Mouse (Mus musculus) spleen, postnatal 36 days (tissue): ENCODE results near the gene Col1a2.
A peak's percentile ranks its signal among the peaks of the same experiment; 100 is the strongest.

ENCODE experiments used
- DNase-seq, 2 experiments: peaks; one replicate each; pipeline ENCODE4 v3.0.0; 2022; ENCODE audit warnings: low spot score in 2 of 2, mixed read lengths in 1 of 2

Col1a2 gene

DNA sequence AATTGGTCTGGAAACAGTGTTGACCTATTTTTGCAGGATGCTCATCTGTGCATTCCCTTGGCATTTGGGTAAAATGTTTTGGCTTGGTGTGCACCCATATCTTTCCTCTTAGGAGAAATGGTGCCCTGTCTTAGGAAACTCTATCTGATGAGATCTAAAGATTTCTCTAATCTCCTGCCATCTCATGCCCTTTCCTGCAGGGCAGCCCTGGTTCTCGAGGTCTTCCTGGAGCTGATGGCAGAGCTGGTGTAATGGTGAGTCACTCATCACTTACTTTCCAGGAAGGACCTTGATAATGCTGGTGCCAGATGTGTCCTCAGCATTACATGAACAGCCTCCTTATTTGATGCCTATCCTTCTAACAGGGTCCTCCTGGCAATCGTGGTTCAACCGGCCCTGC lies 16.4 kb downstream of the Col1a2 start:
- no peak for DNase-seq

DNA sequence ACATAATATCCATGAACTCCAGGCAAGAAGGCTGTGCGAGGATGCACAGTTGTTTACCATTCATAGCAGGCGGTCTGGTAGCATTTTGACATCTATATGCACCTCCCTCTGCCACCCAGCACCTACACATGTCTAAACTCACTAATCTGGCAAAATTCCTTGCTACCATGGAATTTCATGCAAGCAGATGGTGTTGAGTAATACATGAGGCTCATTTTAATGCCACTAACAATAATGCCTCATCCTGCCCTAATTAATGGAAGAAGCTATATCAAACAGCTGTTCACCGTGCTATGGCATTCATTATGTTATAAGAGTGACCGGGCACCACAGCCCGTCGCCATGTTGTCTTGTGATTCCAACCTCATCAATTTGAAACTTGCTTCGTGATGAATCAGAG lies 23.8 kb downstream of the Col1a2 start:
- DNase-seq: no peak

DNA sequence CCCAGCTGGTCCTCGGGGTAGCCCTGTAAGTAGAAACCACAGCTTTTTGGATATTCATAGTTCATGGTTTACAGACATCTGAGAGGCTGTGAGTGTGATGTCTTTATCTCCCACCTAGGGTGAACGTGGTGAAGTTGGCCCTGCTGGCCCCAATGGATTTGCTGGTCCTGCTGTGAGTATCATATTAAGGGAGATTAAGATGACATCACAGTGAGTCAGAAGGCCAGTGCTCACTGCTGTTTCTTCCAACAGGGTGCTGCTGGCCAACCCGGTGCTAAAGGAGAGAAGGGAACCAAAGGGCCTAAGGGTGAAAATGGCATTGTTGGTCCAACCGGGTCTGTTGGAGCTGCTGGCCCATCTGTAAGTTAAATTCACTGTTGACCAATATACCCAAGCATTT lies 26.4 kb downstream of the Col1a2 start:
- DNase-seq: no peak

DNA sequence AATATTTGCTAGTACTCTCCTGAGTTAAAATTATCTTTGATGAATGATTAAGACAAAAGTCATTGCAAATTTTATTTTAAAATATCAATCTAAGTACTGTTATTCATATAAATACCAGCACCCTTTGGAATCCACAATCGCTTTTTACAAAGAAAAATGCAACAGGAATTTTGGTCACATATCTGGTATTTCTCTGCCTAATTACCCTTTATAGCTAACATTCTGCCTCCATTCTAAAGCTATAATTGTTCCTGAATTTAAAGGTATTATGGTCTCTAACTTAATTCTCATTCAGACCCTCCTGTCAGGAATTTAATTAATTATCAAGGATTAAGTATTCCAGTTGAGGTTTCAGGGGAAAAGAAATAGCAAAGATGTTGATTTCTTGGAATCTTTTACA lies 28.3 kb downstream of the Col1a2 start:
- no peak for DNase-seq

DNA sequence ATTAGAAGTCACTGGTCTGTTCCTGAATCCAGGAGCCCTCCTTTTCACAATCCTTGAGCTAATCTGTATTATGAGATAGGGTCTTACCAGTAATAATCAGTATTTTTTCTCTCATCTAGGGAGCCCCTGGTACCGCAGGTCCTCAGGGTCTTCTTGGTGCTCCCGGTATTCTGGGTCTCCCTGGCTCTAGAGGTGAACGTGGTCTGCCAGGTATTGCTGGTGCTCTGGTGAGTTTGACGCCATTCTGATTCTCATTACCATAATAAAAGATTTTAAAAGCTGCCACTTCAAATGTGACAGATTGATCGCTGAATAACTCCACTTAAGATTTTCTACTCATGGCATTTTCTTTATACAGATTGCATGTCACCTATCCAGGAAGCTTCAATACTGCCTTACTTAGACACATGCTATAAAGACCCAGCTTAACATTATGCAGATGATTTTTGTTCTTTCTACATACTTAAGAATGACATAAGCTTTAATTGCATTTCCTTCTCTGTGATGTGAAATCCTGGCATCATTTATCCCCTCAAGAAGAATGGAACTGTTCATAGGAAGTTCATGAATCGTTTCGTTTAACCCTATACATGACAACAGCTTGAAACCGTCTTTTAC lies 30.0 kb downstream of the Col1a2 start:
- DNase-seq: no peak

DNA sequence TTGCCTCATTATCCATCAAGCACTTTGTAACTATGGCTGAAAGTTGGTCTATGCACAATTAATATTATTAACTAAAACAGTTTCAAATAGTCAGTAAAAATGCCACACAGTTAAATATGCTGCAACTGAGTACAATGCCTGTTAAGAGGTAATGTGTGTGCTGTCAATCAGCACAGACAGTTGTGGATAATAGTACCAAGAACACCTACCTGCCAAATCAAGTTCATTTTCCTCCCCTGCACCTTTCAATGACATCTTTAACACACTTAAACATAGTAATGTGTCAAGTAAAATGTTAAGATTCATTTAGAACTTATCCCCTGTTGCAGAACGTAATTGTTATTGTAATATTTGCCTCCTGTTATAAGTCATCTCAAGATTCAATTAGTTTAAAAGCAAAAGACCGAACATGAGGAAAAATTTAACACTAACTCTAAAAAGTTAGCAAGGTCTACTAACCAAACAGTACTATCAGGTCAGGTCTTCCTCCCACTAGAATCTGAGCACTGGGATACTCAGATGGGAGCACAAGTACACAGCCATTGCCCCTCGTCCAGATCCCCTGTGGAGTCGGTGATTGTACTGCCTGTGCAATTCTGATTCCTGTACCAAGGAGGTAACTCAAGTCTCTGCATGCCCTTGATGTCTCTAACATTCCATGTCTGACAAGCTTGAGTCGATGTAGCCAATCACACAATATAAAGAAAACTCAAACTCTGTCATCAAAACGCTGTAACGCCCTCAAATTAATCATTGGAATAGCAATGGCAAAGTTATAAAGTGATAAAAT lies 37.5 kb downstream of the Col1a2 start:
- DNase-seq: no peak

DNA sequence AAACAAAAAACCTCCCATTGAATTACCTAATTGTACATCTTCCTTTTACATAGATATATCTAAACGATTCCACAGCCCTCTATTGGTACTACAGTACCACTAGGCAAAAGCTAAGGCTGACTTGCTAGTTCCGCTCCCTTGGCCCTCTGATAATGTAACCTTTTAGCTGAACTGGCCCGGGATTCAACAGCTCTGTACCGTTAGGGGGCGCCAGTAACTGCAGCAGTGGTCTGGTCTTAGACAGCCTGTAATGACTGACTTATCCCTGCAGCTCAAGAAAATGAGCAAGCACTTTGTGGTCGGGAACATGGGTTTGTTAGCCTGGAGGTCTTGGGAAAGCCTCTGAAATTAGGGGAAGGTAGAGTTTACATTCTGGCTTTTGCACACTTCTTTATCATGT lies 39.9 kb downstream of the Col1a2 start:
- DNase-seq: peak; percentile 6 to 10

DNA sequence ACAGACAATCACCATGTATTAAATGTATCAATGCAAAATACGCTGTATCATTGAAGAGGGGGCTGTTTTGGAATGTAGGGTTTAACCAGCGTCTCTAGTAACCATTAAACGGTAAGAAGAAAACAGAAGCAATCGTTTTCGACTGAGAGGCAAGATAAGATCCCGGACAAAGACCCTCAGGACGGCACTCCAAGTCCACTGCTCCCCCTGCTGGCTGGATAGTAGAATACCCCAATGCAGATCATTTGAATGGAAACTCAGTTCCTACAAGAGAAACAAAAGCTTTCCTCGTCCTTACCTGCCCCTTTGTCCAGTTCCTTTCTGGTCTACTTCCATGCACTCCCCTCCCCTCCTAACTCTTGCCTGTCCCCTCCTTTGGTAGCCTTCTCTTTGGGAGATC lies 41.1 kb downstream of the Col1a2 start:
- DNase-seq: peak; percentile 15 to 30

DNA sequence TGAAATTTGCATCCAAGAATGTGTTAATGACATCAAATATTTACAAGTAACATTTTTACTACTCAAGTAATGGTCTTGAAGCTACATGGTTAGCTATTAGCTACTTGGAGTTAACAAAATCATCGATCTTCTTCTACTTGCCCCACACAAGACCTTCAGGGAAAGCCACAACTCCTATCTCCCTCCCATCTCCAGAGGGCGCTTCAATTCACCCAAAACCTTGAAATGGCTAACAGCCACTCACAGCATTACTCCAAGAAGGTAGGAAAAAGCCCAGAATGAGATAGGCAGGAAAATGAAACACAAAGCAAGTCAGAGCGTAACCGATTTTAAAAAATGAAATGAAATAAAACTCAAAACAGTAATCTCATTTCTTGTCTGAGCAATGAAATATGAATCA lies 44.3 kb downstream of the Col1a2 start:
- no peak for DNase-seq

DNA sequence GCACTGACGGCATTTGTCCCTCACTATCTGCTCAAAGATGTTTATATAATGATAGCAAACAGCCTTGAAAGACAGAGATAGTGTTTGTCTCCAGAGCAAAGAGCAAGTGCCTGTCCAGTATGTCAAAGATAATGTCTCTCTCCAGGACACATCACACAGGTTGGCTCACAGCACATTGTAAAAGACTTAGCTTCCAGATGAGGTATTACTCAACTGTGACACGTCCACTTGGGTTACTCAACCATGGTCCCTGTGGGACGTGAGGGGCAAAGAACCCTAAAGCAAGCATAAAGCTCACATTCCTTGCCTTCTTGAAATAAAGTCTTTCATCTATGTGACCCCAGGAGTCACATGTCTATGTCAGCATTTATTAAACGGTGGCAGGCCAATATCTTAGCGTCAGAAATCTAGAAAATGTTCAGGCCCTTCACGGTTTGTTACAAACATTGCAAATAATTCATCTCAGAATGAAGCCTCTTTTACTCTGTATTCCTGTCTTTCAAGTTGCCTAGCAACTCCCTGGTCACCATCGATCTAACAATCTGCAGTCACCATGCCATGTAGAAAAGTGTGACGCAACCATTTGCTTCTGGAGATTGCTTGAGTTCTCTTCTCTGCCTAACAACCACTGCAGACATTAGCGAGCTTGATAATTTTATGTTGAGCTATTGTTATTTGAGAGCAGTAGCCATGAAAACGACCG lies 45.4 kb downstream of the Col1a2 start:
- no peak for DNase-seq

DNA sequence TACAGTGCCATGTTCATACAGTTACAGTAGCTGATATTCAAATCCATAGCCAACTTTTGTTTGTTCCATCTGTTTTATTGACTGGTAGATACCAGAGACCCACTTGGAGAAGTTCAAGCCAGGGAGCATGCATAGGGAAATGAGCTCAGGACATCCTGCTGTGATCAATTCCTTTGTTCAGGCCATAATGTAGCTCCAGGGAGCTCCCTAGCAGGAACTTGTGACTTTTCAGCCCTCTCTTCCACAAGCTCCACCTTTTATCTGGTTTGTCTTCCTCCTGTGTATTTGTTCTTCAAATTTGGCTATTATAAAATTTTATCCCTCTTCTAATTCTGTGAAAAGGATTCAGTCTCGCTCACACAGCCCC lies 45.9 kb downstream of the Col1a2 start:
- no peak for DNase-seq

DNA sequence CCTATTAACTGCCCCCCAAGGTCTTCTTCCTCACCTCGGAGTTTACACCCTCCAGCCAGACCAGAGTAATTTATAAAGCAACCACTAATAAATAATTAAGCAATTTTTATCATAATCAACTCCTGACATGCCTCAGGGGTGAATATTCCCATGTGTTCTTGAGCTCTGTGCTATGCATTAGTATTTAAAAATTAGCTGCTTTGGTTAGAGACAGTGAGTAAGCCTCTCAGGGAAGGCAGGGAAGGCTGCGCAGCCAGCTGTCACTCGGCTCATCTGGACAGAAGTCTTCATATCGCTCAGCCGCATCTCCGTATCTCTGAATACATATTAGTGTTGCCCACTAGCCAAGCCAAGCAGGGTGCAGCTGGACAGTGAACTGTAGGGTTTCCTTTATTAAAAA lies 50.8 kb downstream of the Col1a2 start:
- no peak for DNase-seq

DNA sequence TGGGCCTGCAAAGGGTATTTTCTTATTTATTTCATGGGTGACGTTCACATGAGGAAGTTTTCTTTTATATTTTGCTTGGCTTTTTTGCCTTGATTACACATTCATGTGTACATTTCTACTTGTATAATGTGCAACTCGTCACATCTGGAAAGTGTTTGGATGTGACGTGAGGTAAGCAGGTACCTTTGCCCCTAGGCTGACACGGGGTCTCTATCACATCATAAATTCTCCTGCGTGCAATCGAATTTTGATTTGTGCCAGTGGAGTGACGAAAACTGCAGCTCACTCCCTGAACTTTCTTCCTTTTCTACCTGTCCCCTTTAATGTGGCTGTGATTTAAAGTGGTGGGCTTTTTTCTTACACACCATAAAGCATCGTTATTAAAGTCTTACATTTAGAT lies 52.5 kb downstream of the Col1a2 start:
- DNase-seq: no peak

DNA sequence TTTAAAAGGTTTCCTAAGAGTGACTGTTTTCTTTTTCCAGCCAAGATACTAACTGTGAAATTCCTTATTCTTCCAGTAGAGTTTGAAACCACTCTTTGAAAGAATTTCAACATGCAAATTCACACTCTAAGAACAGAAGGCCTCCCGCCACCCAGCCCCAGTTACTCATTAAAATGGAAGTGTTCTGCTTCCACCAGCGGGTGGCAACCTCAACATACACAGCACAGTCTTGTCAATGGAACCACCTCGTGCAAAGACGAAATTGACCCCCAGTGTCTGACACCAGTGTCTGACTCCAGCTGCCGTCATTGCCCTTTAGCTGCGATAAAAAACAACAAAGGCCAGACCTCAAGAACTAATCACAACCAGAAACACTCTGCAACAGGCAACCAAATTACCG lies 53.1 kb downstream of the Col1a2 start:
- no peak for DNase-seq

DNA sequence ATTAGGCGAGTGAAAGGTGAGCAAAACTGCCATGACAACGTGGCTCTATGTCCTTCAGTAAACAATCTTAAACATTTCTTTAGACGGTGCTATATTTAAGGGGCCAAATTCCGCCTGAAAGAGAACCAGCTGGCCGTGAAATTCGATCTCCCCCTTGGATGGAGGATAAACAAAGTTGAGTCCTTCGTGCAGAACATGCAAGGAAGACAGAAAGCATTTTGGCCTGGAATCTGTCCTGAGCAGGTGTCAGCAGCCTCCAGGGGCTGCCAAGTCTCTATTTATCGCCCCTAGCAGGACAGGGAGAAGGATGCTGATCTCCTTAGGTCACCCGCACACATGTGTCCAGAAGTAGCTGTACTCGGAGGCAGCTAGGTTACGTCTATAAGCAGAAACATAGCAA lies 56.5 kb downstream of the Col1a2 start:
- no peak for DNase-seq

DNA sequence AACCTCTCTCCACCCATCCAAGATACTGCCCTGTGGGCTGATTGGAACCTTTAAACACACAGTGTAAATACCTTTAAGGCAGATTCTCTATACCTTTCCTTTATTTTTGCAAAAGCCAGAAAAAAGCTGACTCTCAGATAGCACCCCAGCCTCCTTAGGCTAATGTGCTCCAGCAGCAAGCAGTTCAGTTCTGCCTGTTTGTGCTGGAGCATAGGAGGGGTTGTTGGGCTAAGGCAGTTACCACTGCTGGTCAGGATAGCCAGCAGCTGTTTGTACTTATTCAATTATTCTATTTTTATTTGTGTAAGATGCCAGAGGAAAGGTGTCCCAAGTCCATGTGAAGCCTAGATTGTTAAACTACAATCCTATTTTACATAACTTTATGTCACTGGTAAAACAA lies 57.0 kb downstream of the Col1a2 start:
- DNase-seq: no peak

DNA sequence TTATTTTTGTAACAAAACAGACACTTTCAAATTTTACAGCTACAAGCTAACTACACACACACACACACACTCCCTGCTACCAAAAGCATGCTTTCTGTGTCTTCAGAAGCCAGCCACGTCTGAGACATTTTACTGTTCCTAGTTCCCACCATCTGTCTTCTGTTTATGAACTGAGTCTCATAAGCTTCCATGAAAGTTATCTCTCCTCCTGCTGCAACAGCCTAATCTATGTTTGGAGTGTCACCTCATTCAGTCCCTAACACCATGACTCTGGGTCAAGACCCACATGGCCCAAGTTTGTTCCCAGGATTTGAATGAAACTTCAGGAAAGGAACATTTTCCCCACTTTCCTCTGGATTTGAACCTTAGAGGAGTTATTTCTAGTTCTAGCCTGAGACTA lies 57.8 kb downstream of the Col1a2 start:
- no peak for DNase-seq

DNA sequence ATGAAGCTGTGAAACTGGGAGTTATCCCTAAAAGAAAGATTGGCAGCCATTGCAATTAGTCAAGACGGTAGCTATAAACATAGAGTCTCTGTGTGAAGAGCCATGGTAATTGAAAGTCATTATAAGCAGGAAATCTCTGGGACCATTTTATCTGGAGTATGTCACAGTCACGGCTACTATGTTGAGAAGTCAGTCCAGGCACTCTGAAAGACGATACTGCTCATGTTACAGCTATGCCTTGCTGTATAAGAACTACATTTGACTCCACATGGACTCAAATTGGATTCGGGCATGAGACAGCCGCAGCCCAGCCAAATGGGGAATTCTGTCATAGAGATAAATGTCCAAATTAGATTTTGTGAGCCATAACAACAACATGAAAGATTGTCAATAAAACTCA lies 58.9 kb downstream of the Col1a2 start:
- DNase-seq: no peak

DNA sequence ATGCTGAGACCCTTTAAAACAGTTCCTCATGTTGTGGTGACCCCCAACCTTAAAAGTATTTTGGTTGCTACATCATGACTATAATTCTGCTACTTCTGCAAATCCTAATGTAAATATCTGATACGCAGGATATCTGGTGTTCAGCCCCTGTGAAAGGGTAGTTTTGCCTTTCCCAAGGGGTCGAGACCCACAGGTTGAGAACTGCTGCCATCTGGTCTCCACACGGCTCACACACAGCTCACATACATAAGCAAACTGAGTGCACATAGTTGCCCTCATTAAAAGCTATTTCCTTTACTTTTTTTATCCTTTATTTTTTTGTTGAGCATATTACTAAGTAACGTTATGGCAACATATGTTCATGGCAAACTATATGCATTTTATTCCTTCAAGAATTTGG lies 65.8 kb downstream of the Col1a2 start:
- no peak for DNase-seq

DNA sequence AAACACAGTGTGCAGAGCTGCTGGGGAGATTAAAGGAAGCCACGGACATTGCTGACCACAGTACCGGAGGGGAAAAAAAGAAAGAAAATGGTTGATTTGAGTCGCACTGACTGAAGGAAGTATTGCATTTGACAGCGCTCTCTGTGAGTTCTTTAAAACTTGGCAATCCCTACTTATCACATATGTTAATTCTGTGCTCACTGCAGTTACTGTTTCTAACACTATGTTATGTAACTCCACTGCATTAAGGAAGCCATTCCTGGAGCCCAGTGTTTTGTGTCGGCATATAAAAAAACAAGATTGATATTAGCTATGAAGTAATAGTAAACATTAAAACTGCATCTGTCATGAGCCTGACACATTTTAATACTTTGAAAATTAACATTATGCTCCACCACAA lies 73.1 kb downstream of the Col1a2 start:
- DNase-seq: no peak

DNA sequence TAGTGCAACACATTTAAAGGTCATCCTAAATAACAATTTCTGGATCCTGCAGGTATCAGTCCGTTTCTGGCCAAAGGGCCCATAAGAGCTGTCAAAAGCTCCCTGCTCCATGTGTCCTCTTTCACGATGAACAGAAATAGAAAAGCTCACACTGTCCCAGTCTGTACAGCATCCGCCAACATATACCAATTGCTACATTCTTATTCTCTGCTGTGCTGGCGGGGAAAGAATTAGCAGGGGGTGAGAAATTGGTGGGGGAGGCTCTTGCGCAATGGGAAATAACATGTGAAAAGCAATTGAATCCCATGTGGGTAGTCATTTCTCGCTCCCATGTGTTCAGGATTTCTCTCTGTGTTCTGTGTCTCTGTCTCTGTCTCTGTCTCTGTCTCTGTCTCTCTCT lies 73.7 kb downstream of the Col1a2 start:
- no peak for DNase-seq

DNA sequence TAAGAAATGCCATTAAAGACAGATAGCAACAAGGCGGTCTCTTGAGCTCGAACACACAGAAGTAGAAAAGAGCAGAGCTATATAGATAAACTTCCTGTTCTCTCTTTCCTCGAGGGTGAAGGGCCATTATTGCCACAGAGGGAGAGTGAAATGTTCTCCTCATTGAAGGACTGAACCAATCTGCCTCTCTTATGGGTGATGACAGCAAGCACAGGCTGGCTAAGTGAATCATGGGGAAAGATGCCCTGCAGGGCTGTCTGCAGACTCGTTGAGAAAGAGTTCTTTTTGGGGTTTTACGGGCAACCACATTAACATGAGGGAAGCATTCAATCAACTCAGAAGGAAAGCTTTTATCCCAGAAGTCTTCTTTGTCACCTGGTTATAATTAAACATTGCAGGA lies 75.0 kb downstream of the Col1a2 start:
- DNase-seq: no peak

DNA sequence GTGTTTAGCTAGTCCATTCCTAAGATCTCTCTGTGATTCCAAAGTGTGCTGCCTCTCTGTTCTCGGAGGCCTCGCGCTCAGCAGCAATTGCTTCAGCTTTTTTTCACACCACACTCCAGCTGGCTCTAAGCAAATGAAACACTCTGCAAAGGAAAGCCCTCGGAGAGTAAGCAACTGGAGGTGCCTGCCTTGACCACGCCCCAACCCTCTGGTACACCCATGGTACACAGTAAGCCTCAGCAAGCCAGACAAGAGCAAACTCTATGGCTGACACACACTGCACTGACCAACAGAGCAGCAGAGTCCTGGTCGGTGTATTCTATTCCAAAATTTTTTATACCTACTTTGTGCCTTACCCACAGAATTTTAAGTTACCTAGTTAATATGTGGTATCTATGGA lies 78.9 kb downstream of the Col1a2 start:
- DNase-seq: no peak
